Comparison of ENCODE assay signal across 17 mouse cellular contexts in genomic region chr6:31228061-31228460, GRCm38 (mm10).
"Had no signal": no experiment of that assay in that cellular context is flagged by ENCODE, and none has a peak within 500 bp of the region (broad histone marks: within the 10 kb centered on the region; RNA-seq: fewer than 3 reads in every experiment).

No protein-coding gene starts in this region.

- H3K27ac ChIP-seq: lung, embryonic 15.5 days; macrophage; midbrain, embryonic 13.5 days; midbrain, embryonic 15.5 days; neural tube, embryonic 12.5 days; stomach, embryonic 15.5 days; stomach, postnatal 0 days had no signal

- DNase-seq: liver, postnatal 0 days; lung, adult 2 months; lung, postnatal 14 days; lung, postnatal 36 days; right cerebral cortex, postnatal 14 days; spleen, adult 18-20 months; thymus, adult 2 months; thymus, postnatal 25 days; thymus, postnatal 4 days had no signal

- H3K4me3 ChIP-seq: lung, embryonic 15.5 days; megakaryocyte, embryonic 14.5 days; midbrain, embryonic 13.5 days; midbrain, embryonic 15.5 days; neural tube, embryonic 12.5 days; stomach, embryonic 15.5 days had no signal

- H3K4me1 ChIP-seq: lung, embryonic 15.5 days; stomach, embryonic 15.5 days had no signal
